Mouse (Mus musculus) thymus, adult 2 months (tissue): ENCODE data around the gene Fam227b.

ENCODE experiments used
- CTCF ChIP-seq: fragments of 200-500 bp; IDR thresholded peaks from 2 replicates; pipeline ENCODE4 v1.5.1; 2012; ENCODE audit warnings: mild to moderate bottlenecking, control low read depth, low read length, moderate library complexity, borderline replicate concordance; ENCODE audit not compliant: control insufficient read depth, poor library complexity, insufficient read depth; ENCODE audit errors: extremely low read depth
- POLR2A ChIP-seq: fragments of 200-500 bp; IDR thresholded peaks from 2 replicates; pipeline ENCODE4 v1.6.1; 2012; ENCODE audit warnings: mild to moderate bottlenecking, low read length, control low read depth, moderate library complexity; ENCODE audit not compliant: control insufficient read depth, poor library complexity, insufficient read depth; ENCODE audit errors: extremely low read depth

DNA sequence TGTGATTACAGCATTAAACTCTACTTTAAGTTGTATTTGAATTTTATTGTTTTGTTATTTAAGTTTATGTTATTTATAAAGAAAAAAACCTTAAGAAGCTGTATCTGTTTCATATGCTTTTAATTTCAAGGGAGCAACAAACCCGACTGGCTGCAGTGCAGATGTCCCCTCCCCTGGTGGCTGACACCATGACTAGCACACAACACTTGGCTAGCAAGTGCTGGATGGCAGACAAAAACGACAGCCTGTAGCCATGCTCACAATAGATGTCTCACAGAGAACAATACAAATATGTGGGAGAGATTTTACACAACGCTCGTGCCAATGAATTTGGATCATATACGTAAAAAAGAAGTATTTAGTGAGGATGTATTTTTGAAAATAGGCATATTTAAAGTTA, 61.4 kb downstream of the Fam227b start:
- no peak for TF ChIP-seq CTCF
- no peak for TF ChIP-seq POLR2A
